Mouse (Mus musculus) megakaryocyte-erythroid progenitor cell, adult 5-6 weeks (primary cell): ENCODE results near the gene Rps10. TPM values are rescaled to one million over a fixed set of nuclear protein-coding genes. Genes with fewer than 3 reads are reported as not detected.

Experiments used
- ATAC-seq: replicated peaks from 2 replicates; pipeline ENCODE4 v1.8.0; 2016; ENCODE audit warnings: mild to moderate bottlenecking, inconsistent platforms; ENCODE audit not compliant: severe bottlenecking, poor library complexity, low FRiP score, low TSS enrichment
- total RNA-seq, 2 experiments: library from RNA; stranded (forward) in 1 of 2; stranded (reverse) in 1 of 2; fragments of 200-1000, 215-1000 nt in 1 of 2; fragments of >200 nt in 1 of 2; fragmentation: Nextera tagmentation in 1 of 2; gene quantifications; 2 replicates each; pipeline ENCODE4 v1.2.3; 2014 to 2017

Rps10 gene
- total RNA-seq (2014; fragmentation: Nextera tagmentation) = 2,733 and 3,098 TPM in 2 replicates
- 2,912 and 3,218 TPM in 2 replicates for total RNA-seq (2017)

- no peak for ATAC-seq
Observed at GRCm38 (mm10) chr17:27636132-27637020, at the start of gene Rps10. Gene Rps10 (minus strand): TSS chr17:27636669.

- no peak for ATAC-seq
Observed at GRCm38 (mm10) chr17:27685550-27685913, 49.1 kb upstream of the Rps10 start.

GRCm38 (mm10) chr17:27684886-27685549 lies 48.5 kb upstream of the Rps10 start:
- ATAC-seq = 0 out of 2 replicates have a peak, but pooled peaks have one; percentile 38

GRCm38 (mm10) chr17:27678924-27679813 lies 42.7 kb upstream of the Rps10 start:
- ATAC-seq = no peak

- ATAC-seq = no peak
Observed at GRCm38 (mm10) chr17:27677756-27678155, 41.3 kb upstream of the Rps10 start.

GRCm38 (mm10) chr17:27676270-27676669 lies 39.8 kb upstream of the Rps10 start:
- ATAC-seq = no peak

GRCm38 (mm10) chr17:27675453-27675852 lies 39.0 kb upstream of the Rps10 start:
- ATAC-seq = no peak

GRCm38 (mm10) chr17:27673945-27674344 lies 37.5 kb upstream of the Rps10 start:
- ATAC-seq = no peak

- no peak for ATAC-seq
Observed at GRCm38 (mm10) chr17:27671720-27672119, 35.3 kb upstream of the Rps10 start.

GRCm38 (mm10) chr17:27658767-27659166 lies 22.3 kb upstream of the Rps10 start:
- no peak for ATAC-seq

- ATAC-seq = no peak
Observed at GRCm38 (mm10) chr17:27657123-27657522, 20.7 kb upstream of the Rps10 start.

GRCm38 (mm10) chr17:27656414-27656813 lies 19.9 kb upstream of the Rps10 start:
- ATAC-seq = no peak

GRCm38 (mm10) chr17:27656011-27656399 lies 19.5 kb upstream of the Rps10 start:
- no peak for ATAC-seq

GRCm38 (mm10) chr17:27655089-27656010 lies 18.9 kb upstream of the Rps10 start, which contains the start of gene Pacsin1:
Gene Pacsin1 (plus strand): TSS chr17:27655509.
- ATAC-seq = no peak

GRCm38 (mm10) chr17:27653253-27653959 lies 16.9 kb upstream of the Rps10 start:
- peak; percentile 53; the same call in 1 of the 2 replicates for ATAC-seq

- no peak for ATAC-seq
Observed at GRCm38 (mm10) chr17:27652046-27652790, 15.7 kb upstream of the Rps10 start.

- no peak for ATAC-seq
Observed at GRCm38 (mm10) chr17:27650586-27650985, 14.1 kb upstream of the Rps10 start.
